Mouse (Mus musculus): ENCODE measurements around the gene Tgif1.

Gene Tgif1

GRCm38 (mm10) chr17:70807885-70808284 lies 45.5 kb downstream of the Tgif1 start:
- DNase-seq (ENCODE audit: low spot score): no peak

DNA sequence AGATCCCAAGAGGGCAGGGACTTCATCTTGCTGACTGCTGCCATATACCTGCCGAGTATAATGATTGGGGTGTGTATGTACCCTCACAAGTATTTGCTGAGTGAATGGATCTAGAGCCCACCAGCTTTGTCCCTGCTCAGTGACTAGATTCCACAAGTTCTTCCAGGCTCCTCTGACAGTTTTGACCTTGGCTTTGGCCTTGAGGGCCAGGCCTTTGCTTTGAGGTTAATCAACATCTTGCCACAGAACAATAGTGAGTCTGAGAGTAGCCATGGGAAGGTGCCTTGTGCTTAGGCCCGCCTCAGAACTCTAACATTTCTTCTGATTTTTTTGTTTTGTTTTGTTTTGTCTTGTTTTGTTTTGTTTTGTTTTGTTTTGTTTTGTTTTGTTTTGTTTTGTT lies 46.7 kb downstream of the Tgif1 start:
- DNase-seq (ENCODE audit: low spot score): no peak

- no peak for DNase-seq (ENCODE audit: low spot score)
Observed at GRCm38 (mm10) chr17:70805866-70806265, 47.5 kb downstream of the Tgif1 start.

- DNase-seq (ENCODE audit: low spot score): no peak
Observed at GRCm38 (mm10) chr17:70802022-70802421, 51.3 kb downstream of the Tgif1 start.

DNA sequence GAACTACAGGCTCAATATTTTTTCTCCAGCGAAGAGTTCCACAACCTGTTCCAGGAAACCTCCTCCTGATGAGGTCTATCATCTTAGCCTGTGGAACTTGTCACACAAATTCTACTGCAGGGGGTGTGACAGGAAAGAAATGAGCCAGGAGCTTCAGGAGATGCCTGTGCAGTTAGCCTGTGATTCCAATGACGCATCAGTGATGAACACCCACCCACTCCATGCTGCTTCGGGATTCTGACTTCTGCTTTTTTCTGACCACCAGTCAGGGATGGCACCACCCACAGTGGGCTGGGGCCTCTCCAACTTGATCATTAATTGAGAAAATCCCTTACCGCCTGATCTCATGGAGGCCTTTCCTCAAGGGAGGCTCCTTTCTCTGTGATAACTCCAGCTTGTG lies 54.1 kb downstream of the Tgif1 start:
- DNase-seq (ENCODE audit: low spot score): no peak

GRCm38 (mm10) chr17:70797773-70798045 lies 55.6 kb downstream of the Tgif1 start:
- DNase-seq (ENCODE audit: low spot score): no peak

DNA sequence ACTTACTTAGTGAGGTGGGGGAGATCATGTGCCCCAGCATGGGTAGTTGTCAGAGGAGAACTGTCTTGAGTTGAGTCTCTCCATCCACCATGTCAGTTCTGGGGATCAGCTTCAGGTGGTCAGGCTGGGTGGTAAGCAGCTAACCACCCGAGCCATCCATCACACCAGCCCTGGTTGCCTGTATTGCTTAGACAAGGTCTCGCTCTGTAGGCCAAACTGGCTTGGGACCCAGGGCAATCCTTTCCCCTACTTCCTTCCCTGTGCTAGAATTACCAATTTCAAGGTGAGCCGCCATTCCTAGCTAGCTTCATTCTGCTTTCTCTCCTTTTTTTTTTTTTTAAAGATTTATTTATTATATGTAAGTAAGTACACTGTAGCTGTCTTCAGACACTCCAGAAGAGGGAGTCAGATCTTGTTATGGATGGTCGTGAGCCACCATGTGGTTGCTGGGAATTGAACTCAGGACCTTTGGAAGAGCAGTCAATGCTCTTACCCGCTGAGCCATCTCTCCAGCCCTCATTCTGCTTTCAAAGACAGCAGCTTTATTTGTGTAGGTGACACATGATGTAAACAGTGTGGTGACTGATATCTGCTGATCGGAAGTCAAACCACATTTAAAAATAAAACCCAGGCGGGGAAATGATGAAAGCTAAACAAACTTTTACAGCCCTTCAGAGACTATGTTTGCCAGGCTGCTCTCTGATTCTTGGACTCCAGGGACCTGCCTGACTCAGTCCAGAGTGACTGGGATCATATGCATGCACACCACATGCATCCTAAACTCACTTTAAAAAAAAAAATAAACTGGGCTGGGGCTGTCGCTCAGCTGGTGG lies 56.2 kb downstream of the Tgif1 start:
- no peak for DNase-seq (ENCODE audit: low spot score)

GRCm38 (mm10) chr17:70795196-70795595 lies 58.1 kb downstream of the Tgif1 start:
- no peak for DNase-seq (ENCODE audit: low spot score)

DNA sequence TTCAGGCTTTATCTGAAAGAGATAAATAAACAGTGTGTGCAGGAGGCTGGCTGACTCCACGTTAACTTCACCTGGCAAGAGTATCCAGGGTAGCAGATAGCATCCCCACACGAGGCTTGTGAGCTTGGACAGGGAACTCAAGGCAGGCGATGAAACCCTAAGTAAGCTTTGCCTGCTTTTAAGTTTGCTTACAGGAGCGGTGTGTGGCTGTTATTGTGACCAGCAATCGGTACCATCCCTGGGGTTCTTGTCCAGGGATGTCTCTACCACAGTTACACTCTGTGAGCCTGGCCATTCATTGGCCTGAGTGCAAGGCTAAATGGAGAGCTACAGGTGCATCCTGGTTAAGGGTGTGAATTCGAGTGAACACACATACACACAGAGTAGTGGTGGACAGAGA lies 58.6 kb downstream of the Tgif1 start:
- no peak for DNase-seq (ENCODE audit: low spot score)

GRCm38 (mm10) chr17:70794291-70794690 lies 59.1 kb downstream of the Tgif1 start:
- DNase-seq (ENCODE audit: low spot score): no peak
